Mouse (Mus musculus) liver, postnatal 0 days (tissue): ENCODE results near the gene Zfand3.

Experiments used
- CTCF ChIP-seq: sonication (generic); IDR thresholded peaks from 2 replicates; pipeline ENCODE4 v1.5.1; 2016; ENCODE audit warnings: antibody characterized with exemption, low read depth
- EP300 ChIP-seq: IDR thresholded peaks from 2 replicates; pipeline ENCODE4 v1.6.1; 2016; ENCODE audit warnings: antibody characterized with exemption, low read depth, mild to moderate bottlenecking

GRCm38 (mm10) chr17:30187581-30187980 lies 183.0 kb downstream of the Zfand3 start:
- no peak for TF ChIP-seq CTCF
- no peak for TF ChIP-seq EP300
